Mouse (Mus musculus): ENCODE measurements at regions not wholly inside any gene's neighbourhood (a gene's known extent, or its start where the extent isn't known, plus 50 kb on each side); places are given as distances from the start of the nearest gene placed in this dataset.

DNA sequence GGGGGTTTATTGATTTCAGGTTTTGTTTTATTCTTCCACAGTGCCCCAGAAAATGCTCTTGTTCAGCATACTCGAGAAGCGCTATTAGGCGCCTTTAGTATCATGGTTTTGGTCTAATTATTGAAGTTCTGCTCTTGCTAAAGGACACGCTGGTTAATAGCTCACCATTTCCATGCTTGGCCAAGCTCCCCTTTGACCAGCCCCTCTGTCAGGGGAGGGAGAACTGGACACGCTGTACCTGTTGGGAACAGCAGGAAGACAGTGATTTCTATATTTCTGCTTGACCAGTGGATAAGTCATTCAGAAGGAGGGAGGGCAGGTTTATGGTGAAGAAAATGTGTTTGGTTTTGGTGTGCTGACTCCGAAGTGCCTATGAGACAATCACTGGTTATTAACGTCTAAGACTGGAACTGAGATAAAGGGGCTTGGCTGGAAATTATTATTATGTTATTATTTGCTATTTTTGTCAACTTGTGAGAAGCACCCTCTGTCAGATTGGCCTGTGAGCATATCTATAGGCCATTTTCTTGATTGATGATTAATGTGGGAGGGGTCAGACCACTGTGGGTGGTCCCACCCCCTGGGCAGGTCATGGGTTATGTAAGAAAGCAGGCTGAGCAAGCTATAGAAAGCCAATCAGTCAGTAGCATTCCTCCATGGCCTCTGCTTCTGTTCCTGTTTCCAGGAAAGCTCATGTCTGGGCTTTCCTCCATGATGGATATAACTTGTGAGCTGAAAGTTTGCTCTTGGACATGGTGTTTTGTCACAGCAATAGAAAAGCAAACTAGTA lies 51.2 kb upstream of the Tanc2 start:
- no peak for DNase-seq (ENCODE audit: low spot score in 2 of 2)

GRCm38 (mm10) chr11:105532616-105533015 lies 57.2 kb upstream of the Tanc2 start:
- DNase-seq (ENCODE audit: low spot score in 2 of 2): no peak

- DNase-seq (ENCODE audit: low spot score in 2 of 2): no peak
Measured at GRCm38 (mm10) chr11:105530711-105531157, 59.1 kb upstream of the Tanc2 start.

- DNase-seq (ENCODE audit: low spot score in 2 of 2): no peak
Measured at GRCm38 (mm10) chr11:105526066-105526465, 63.7 kb upstream of the Tanc2 start.

DNA sequence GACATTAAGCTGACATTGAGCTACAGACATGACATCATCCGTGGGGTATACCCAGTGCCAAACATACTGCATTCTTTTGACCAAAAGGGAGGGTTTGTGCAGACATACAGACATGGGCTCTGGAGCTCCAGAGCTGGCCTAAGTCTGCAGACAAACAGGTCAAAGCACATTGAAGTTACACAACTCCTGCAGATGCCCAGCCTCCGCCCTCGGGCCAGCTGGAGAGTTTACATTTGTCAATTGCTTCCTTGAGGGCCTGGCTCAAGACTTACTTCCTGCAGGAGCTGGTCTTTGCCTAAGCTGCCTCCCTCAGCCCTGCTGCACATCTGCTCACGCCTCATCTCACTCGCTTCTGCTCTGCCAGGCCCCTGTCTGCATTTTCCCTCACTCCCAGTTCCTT lies 64.2 kb upstream of the Tanc2 start:
- peak; percentile 36 to 60 for DNase-seq (ENCODE audit: low spot score in 2 of 2)

- DNase-seq (ENCODE audit: low spot score in 2 of 2): no peak
Measured at GRCm38 (mm10) chr11:105524400-105524799, 65.4 kb upstream of the Tanc2 start.

GRCm38 (mm10) chr11:105523765-105524164 lies 66.0 kb upstream of the Tanc2 start:
- no peak for DNase-seq (ENCODE audit: low spot score in 2 of 2)

- DNase-seq (ENCODE audit: low spot score in 2 of 2): no peak
Measured at GRCm38 (mm10) chr11:105520398-105520797, 63.9 kb upstream of the March10 start.

GRCm38 (mm10) chr11:105513275-105513674 lies 56.7 kb upstream of the March10 start:
- no peak for DNase-seq (ENCODE audit: low spot score in 2 of 2)

DNA sequence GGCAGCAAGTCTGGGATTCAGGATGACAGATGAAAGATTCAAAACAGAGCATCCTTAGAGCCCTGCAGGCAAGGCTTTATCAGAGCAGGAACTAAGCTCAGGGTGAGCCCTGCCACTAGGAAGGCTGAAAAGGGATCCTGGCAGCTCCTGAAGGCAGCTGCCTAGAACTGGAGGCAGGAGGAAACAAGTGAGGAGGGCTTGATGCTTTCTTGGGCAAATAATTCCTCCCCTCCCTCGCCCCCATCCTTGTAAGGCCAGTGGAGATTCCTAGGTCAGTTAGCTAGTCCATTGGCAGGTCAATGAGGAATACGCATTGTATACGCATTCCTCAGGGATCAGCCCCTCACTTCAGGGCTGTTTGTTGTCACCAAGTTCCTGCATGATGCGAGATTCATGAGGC lies 54.1 kb upstream of the March10 start:
- no peak for DNase-seq (ENCODE audit: low spot score in 2 of 2)

GRCm38 (mm10) chr11:105510056-105510455 lies 53.5 kb upstream of the March10 start:
- DNase-seq (ENCODE audit: low spot score in 2 of 2): no peak

- no peak for DNase-seq (ENCODE audit: low spot score in 2 of 2)
Measured at GRCm38 (mm10) chr11:105508660-105509038, 52.1 kb upstream of the March10 start.

- no peak for DNase-seq (ENCODE audit: low spot score in 2 of 2)
Measured at GRCm38 (mm10) chr11:105507972-105508659, 51.6 kb upstream of the March10 start.

- DNase-seq (ENCODE audit: low spot score in 2 of 2): no peak
Measured at GRCm38 (mm10) chr11:105507332-105507971, 50.9 kb upstream of the March10 start.

Measured in urinary bladder, postnatal 4 days (tissue).